Mouse (Mus musculus) ES-Bruce4 (cell line): ENCODE data around the gene Nolc1. TPM values are rescaled to one million over a fixed set of nuclear protein-coding genes. Genes with fewer than 3 reads are reported as not detected.

ENCODE experiments used
- H3K27ac ChIP-seq: 2 replicates; pipeline ENCODE4 v1.5.1; 2012; ENCODE audit warnings: low read length, inconsistent platforms; ENCODE audit not compliant: insufficient read depth
- H3K27me3 ChIP-seq: 2 replicates; pipeline ENCODE4 v1.6.1; 2012; ENCODE audit warnings: mild to moderate bottlenecking, low read length, inconsistent platforms; ENCODE audit not compliant: control insufficient read depth, poor library complexity, insufficient read depth, severe bottlenecking
- H3K36me3 ChIP-seq: 2 replicates; pipeline ENCODE4 v1.6.1; 2012; ENCODE audit warnings: inconsistent platforms, mild to moderate bottlenecking, low read length, moderate library complexity; ENCODE audit not compliant: control insufficient read depth, poor library complexity, insufficient read depth, severe bottlenecking
- H3K4me1 ChIP-seq: one replicate; pipeline ENCODE4 v1.8.1; 2011; ENCODE audit warnings: low read length; ENCODE audit not compliant: control insufficient read depth, insufficient read depth
- H3K4me3 ChIP-seq: 2 replicates; pipeline ENCODE4 v1.5.1; 2011; ENCODE audit warnings: low read depth, mild to moderate bottlenecking, low read length
- H3K9ac ChIP-seq: 2 replicates; pipeline ENCODE4 v1.6.1; 2012; ENCODE audit warnings: low read depth, mild to moderate bottlenecking, inconsistent platforms; ENCODE audit not compliant: poor library complexity, severe bottlenecking
- H3K9me3 ChIP-seq: replicated peaks from 2 replicates; pipeline ENCODE4 v1.6.1; 2012; ENCODE audit warnings: mild to moderate bottlenecking, low read length, inconsistent platforms; ENCODE audit not compliant: control insufficient read depth, poor library complexity, insufficient read depth, severe bottlenecking
- CTCF ChIP-seq: IDR thresholded peaks from one replicate; pipeline ENCODE4 v1.8.1; 2011; ENCODE audit warnings: low read depth, low read length
- EP300 ChIP-seq: IDR thresholded peaks from 2 replicates; pipeline ENCODE4 v1.6.1; 2011; ENCODE audit warnings: low read depth, low read length; ENCODE audit not compliant: insufficient read depth
- POLR2A ChIP-seq: IDR thresholded peaks from one replicate; pipeline ENCODE4 v1.8.1; 2011; ENCODE audit warnings: low read length; ENCODE audit not compliant: insufficient read depth
- polyA plus RNA-seq: library from polyadenylated mRNA; stranded (reverse); fragments of >200 nt; gene quantifications from 2 replicates; pipeline ENCODE4 v1.2.4, GENCODE M21; 2011; ENCODE audit warnings: low read depth; ENCODE audit not compliant: missing spikeins, insufficient read depth, insufficient read length

Nolc1 gene
- polyA plus RNA-seq, 1 experiment, result 164 TPM

DNA sequence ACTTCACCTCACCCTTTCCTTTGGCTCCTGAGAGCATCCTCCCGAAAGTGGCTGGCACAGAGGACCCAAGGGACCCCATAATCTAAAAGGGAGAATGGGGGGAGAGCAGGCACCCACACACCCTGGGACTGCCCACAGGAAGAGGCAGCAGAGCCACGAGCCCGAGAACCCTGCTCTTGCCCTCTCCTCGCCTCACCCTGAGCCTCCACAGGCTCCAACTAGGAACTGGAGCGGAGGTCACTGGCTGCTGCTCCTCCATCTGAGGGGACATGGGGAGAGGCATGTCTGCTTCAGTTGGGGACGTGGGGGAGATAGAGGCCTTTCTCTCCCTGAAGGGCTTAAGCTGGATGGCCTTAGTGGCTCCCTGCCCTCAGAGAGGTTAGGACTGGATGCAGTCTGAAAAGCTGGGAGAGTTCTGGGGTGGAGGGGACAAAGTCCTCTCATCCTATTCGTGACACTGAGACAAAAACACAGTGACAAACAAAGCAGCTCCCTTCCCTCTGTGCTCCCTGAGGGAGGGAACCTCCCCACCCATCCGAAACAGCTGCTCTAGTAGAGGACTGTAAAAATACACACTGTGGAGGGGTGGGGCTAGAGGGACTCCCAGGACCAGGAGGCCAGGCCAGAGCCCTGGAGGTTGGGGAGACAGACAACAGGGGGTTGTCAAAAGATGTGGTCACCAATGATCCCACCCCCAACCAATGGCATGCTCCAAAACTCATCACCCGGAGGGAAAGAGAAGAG, 43.8 kb upstream of the Nolc1 start:
- Histone ChIP-seq H3K9me3 (no peaks in the 10 kb centered on the region), H3K9ac (no peak overlapping the region), H3K4me3 (no peak overlapping the region), H3K27ac (0 out of 2 replicates have a peak overlapping the region, but pooled peaks have one; percentile 26), H3K27me3 (no peaks in the 10 kb centered on the region), H3K4me1 (peaks cover 4% of the 10 kb centered on the region), H3K36me3 (peaks cover 42% of the 10 kb centered on the region)
- no peak for TF ChIP-seq EP300

- H3K4me1 ChIP-seq, result peaks cover 4% of the 10 kb centered on the region
- no peak overlapping the region for H3K4me3 ChIP-seq
- H3K27me3 ChIP-seq, result no peaks in the 10 kb centered on the region
- H3K36me3 ChIP-seq, result peaks cover 42% of the 10 kb centered on the region
- no peak overlapping the region for H3K9ac ChIP-seq
- TF ChIP-seq CTCF (no peak), EP300 (no peak), POLR2A (no peak)
- no peaks in the 10 kb centered on the region for H3K9me3 ChIP-seq
- H3K27ac ChIP-seq, result no peak overlapping the region
Measured at GRCm38 (mm10) chr19:46032731-46033510, 42.7 kb upstream of the Nolc1 start.

GRCm38 (mm10) chr19:46033911-46034310, 41.8 kb upstream of the Nolc1 start:
- peaks cover 4% of the 10 kb centered on the region for H3K4me1 ChIP-seq
- TF ChIP-seq CTCF, result no peak
- TF ChIP-seq POLR2A, result no peak
- no peak for TF ChIP-seq EP300
- H3K9me3 ChIP-seq, result no peaks in the 10 kb centered on the region
- no peak overlapping the region for H3K27ac ChIP-seq
- H3K4me3 ChIP-seq, result no peak overlapping the region
- H3K27me3 ChIP-seq, result no peaks in the 10 kb centered on the region
- peaks cover 42% of the 10 kb centered on the region for H3K36me3 ChIP-seq
- no peak overlapping the region for H3K9ac ChIP-seq

DNA sequence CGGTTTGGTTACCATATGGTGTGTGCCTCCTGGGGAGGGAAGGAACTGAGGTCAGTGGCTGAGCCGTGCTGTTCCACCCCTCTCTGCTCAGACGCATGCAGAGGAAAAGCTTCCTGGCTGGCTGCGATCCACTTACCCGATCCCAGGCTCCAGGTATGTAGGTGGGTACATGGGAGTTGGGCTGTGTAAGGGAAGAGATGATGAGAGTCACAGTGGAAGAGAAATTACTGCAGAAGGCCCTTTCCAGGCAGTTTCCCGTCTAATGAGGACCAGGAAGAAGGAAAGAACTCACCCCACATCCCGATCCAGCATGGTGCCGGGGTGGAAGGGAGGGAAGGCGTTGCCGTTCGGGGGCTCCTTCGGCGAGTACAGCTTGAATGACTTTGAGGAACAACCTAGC, 39.7 kb upstream of the Nolc1 start:
- no peak for TF ChIP-seq CTCF
- no peak for TF ChIP-seq EP300
- no peak for TF ChIP-seq POLR2A
- Histone ChIP-seq H3K4me1 (peaks cover 4% of the 10 kb centered on the region), H3K27ac (no peak overlapping the region), H3K9me3 (no peaks in the 10 kb centered on the region), H3K27me3 (no peaks in the 10 kb centered on the region), H3K4me3 (no peak overlapping the region), H3K36me3 (peaks cover 42% of the 10 kb centered on the region), H3K9ac (peak overlapping the region; percentile 38; the same call in 1 of the 2 replicates)

- Histone ChIP-seq H3K9ac (peak overlapping the region; percentile 38), H3K36me3 (peaks cover 42% of the 10 kb centered on the region), H3K9me3 (no peaks in the 10 kb centered on the region), H3K4me1 (peaks cover 7% of the 10 kb centered on the region), H3K27ac (peak overlapping the region; percentile 98), H3K4me3 (peak overlapping the region; percentile 72), H3K27me3 (no peaks in the 10 kb centered on the region)
- TF ChIP-seq EP300, result no peak
- TF ChIP-seq CTCF, result peak; percentile 52
- TF ChIP-seq POLR2A, result no peak
Measured at GRCm38 (mm10) chr19:46036477-46037242, 39.0 kb upstream of the Nolc1 start.
